Mouse (Mus musculus) liver, embryonic 16.5 days (tissue): Measurements from ENCODE around the gene Higd1a. TPM values are rescaled to one million over a fixed set of nuclear protein-coding genes. Genes with fewer than 3 reads are reported as not detected.

Experiments
- ATAC-seq: fragments of 200-750 bp; cut with Nextera tagmentation; 2 replicates; pipeline ENCODE4 v1.8.0; 2017; ENCODE audit warnings: low read depth, mild to moderate bottlenecking, moderate number of reproducible peaks, moderate library complexity
- H3K27ac ChIP-seq: fragments of 300-500 bp; sonication (generic); 2 replicates; pipeline ENCODE4 v1.5.1; 2014; ENCODE audit warnings: mild to moderate bottlenecking, low read length
- H3K27me3 ChIP-seq: fragments of 300-500 bp; sonication (generic); 2 replicates; pipeline ENCODE4 v1.6.1; 2014; ENCODE audit warnings: low read depth, low read length, mixed read lengths; ENCODE audit not compliant: control insufficient read depth, insufficient read depth
- H3K36me3 ChIP-seq: fragments of 300-500 bp; sonication (generic); 2 replicates; pipeline ENCODE4 v1.6.1; 2014; ENCODE audit warnings: mild to moderate bottlenecking; ENCODE audit not compliant: control insufficient read depth, insufficient read depth
- H3K4me1 ChIP-seq: fragments of 300-500 bp; sonication (generic); 2 replicates; pipeline ENCODE4 v1.6.1; 2014; ENCODE audit warnings: low read depth, low read length, mixed read lengths; ENCODE audit not compliant: control insufficient read depth
- H3K4me2 ChIP-seq: fragments of 300-500 bp; sonication (generic); 2 replicates; pipeline ENCODE4 v1.6.1; 2014; ENCODE audit warnings: low read depth, low read length, mixed read lengths
- H3K4me3 ChIP-seq: fragments of 300-500 bp; sonication (generic); 2 replicates; pipeline ENCODE4 v1.5.1; 2014; ENCODE audit warnings: low read depth, mild to moderate bottlenecking, low read length
- H3K9ac ChIP-seq: fragments of 300-500 bp; sonication (generic); 2 replicates; pipeline ENCODE4 v1.6.1; 2014; ENCODE audit warnings: low read depth, low read length
- H3K9me3 ChIP-seq: fragments of 300-500 bp; sonication (generic); replicated peaks from 2 replicates; pipeline ENCODE4 v1.6.1; 2016; ENCODE audit warnings: low read length; ENCODE audit not compliant: control insufficient read depth
- WGBS: fragments of 180-500 bp; shearing (Covaris S2); extraction: QIAGEN DNeasy Blood & Tissue Kit; methylation state at CpG from one replicate; pipeline ENCODE4 v1.1.7; 2014; ENCODE audit not compliant: insufficient replicate concordance; 5-methylcytosine and 5-hydroxymethylcytosine counted together
- polyA plus RNA-seq: library from polyadenylated mRNA; unstranded; fragments of >200 nt; fragmentation: Nextera tagmentation; extraction: Ambion mirVana; gene quantifications from 2 replicates; pipeline ENCODE4 v1.2.1, GENCODE M21; 2015

The Higd1a gene
- 114 and 136 TPM in 2 replicates for polyA plus RNA-seq

GRCm38 (mm10) chr9:121858153-121858488 lies at the start of gene Higd1a:
Higd1a (minus strand) TSS chr9:121858362.
- Histone ChIP-seq H3K9ac (peak within 1 kb of the TSS; percentile 94), H3K4me3 (peak within 1 kb of the TSS; percentile 89), H3K36me3 (no peaks in the 10 kb centered on the region), H3K27ac (peak within 1 kb of the TSS; percentile 99), H3K4me2 (peak within 1 kb of the TSS; percentile 85), H3K27me3 (no peaks in the 10 kb centered on the region), H3K4me1 (peaks cover 23% of the 10 kb centered on the region), H3K9me3 (no peaks in the 10 kb centered on the region)
- ATAC-seq: no peak
- 2% methylated on average over 6 of the region's 6 CpGs for WGBS

- no peaks in the 10 kb centered on the region for H3K9me3 ChIP-seq
- no peak for ATAC-seq
- H3K36me3 ChIP-seq: no peaks in the 10 kb centered on the region
- H3K4me3 ChIP-seq: no peak overlapping the region
- no peaks in the 10 kb centered on the region for H3K27me3 ChIP-seq
- H3K9ac ChIP-seq: no peak overlapping the region
- H3K4me2 ChIP-seq: no peak overlapping the region
- H3K27ac ChIP-seq: no peak overlapping the region
- 67% methylated on average over 10 of the region's 10 CpGs for WGBS
- peaks cover 4% of the 10 kb centered on the region for H3K4me1 ChIP-seq
These were observed 49.4 kb upstream of the Higd1a start for GRCm38 (mm10) chr9:121907356-121908070.

GRCm38 (mm10) chr9:121906456-121906855 lies 48.3 kb upstream of the Higd1a start:
- H3K27ac ChIP-seq: no peak overlapping the region
- no peaks in the 10 kb centered on the region for H3K36me3 ChIP-seq
- no peak overlapping the region for H3K4me2 ChIP-seq
- no peak overlapping the region for H3K4me3 ChIP-seq
- H3K27me3 ChIP-seq: no peaks in the 10 kb centered on the region
- H3K4me1 ChIP-seq: peaks cover 4% of the 10 kb centered on the region
- 48% methylated on average over 5 of the region's 5 CpGs for WGBS
- no peak overlapping the region for H3K9ac ChIP-seq
- H3K9me3 ChIP-seq: no peaks in the 10 kb centered on the region
- ATAC-seq: no peak

GRCm38 (mm10) chr9:121905556-121906185 lies 47.5 kb upstream of the Higd1a start:
- Histone ChIP-seq H3K4me2 (no peak overlapping the region), H3K36me3 (no peaks in the 10 kb centered on the region), H3K9me3 (no peaks in the 10 kb centered on the region), H3K27ac (peak overlapping the region; percentile 50), H3K4me1 (peaks cover 4% of the 10 kb centered on the region), H3K27me3 (no peaks in the 10 kb centered on the region), H3K4me3 (no peak overlapping the region), H3K9ac (no peak overlapping the region)
- 51% methylated on average over 4 of the region's 4 CpGs for WGBS
- ATAC-seq: peak; percentile 43

- Histone ChIP-seq H3K4me1 (peaks cover 4% of the 10 kb centered on the region), H3K4me2 (no peak overlapping the region), H3K4me3 (no peak overlapping the region), H3K9ac (no peak overlapping the region), H3K9me3 (no peaks in the 10 kb centered on the region), H3K36me3 (no peaks in the 10 kb centered on the region), H3K27me3 (no peaks in the 10 kb centered on the region), H3K27ac (no peak overlapping the region)
- no peak for ATAC-seq
- WGBS: 73% methylated on average over 7 of the region's 7 CpGs
These were observed 46.8 kb upstream of the Higd1a start for GRCm38 (mm10) chr9:121904946-121905345.

- Histone ChIP-seq H3K4me2 (no peak overlapping the region), H3K4me3 (no peak overlapping the region), H3K27me3 (no peaks in the 10 kb centered on the region), H3K9ac (no peak overlapping the region), H3K27ac (peak overlapping the region; percentile 25; the same call in 1 of the 2 replicates), H3K9me3 (no peaks in the 10 kb centered on the region), H3K4me1 (peaks cover 4% of the 10 kb centered on the region), H3K36me3 (no peaks in the 10 kb centered on the region)
- WGBS: 43% methylated on average over 4 of the region's 4 CpGs
- no peak for ATAC-seq
These were observed 46.2 kb upstream of the Higd1a start for GRCm38 (mm10) chr9:121904319-121904718.

- H3K27ac ChIP-seq: peak overlapping the region; percentile 25; the same call in 1 of the 2 replicates
- ATAC-seq: no peak
- peaks cover 4% of the 10 kb centered on the region for H3K4me1 ChIP-seq
- no peaks in the 10 kb centered on the region for H3K9me3 ChIP-seq
- 64% methylated on average over 8 of the region's 8 CpGs for WGBS
- no peak overlapping the region for H3K9ac ChIP-seq
- no peak overlapping the region for H3K4me2 ChIP-seq
- no peak overlapping the region for H3K4me3 ChIP-seq
- H3K36me3 ChIP-seq: no peaks in the 10 kb centered on the region
- H3K27me3 ChIP-seq: no peaks in the 10 kb centered on the region
These were observed 45.5 kb upstream of the Higd1a start for GRCm38 (mm10) chr9:121903476-121904305.

GRCm38 (mm10) chr9:121901710-121902700 lies 43.8 kb upstream of the Higd1a start:
- ATAC-seq: peak; percentile 69
- WGBS: 40% methylated on average over 5 of the region's 5 CpGs
- Histone ChIP-seq H3K9ac (no peak overlapping the region), H3K36me3 (no peaks in the 10 kb centered on the region), H3K4me2 (no peak overlapping the region), H3K4me3 (no peak overlapping the region), H3K27ac (peak overlapping the region; percentile 37), H3K9me3 (no peaks in the 10 kb centered on the region), H3K27me3 (no peaks in the 10 kb centered on the region), H3K4me1 (peaks cover 4% of the 10 kb centered on the region)
